Mouse (Mus musculus) testis, postnatal 14 days (tissue): ENCODE results near the gene Prox2.

ENCODE experiments used
- DNase-seq: peaks from one replicate; pipeline ENCODE4 v3.0.0; 2021; ENCODE audit warnings: low spot score

Gene Prox2

GRCm38 (mm10) chr12:85131361-85131760 is 20.8 kb upstream of the Prox2 start:
- DNase-seq = no peak

- no peak for DNase-seq
These were observed 18.9 kb upstream of the Prox2 start for GRCm38 (mm10) chr12:85129426-85129978.

GRCm38 (mm10) chr12:85126986-85127603 is 16.5 kb upstream of the Prox2 start:
- no peak for DNase-seq

GRCm38 (mm10) chr12:85124751-85125150 is 14.2 kb upstream of the Prox2 start:
- no peak for DNase-seq

GRCm38 (mm10) chr12:85123645-85124044 is 13.1 kb upstream of the Prox2 start:
- no peak for DNase-seq

- DNase-seq = no peak
These were observed 12.6 kb upstream of the Prox2 start for GRCm38 (mm10) chr12:85123108-85123530.

GRCm38 (mm10) chr12:85121806-85122459 is 11.4 kb upstream of the Prox2 start:
- DNase-seq = no peak

GRCm38 (mm10) chr12:85115678-85116077 is 5.1 kb upstream of the Prox2 start:
- DNase-seq = no peak

- DNase-seq = no peak
These were observed 3.4 kb upstream of the Prox2 start for GRCm38 (mm10) chr12:85113917-85114316.

GRCm38 (mm10) chr12:85113337-85113736 is 2.8 kb upstream of the Prox2 start:
- no peak for DNase-seq

- DNase-seq = no peak
These were observed 2.1 kb upstream of the Prox2 start for GRCm38 (mm10) chr12:85112550-85113251.

- no peak for DNase-seq
These were observed 405 bp downstream of the Prox2 start for GRCm38 (mm10) chr12:85110011-85110697.

GRCm38 (mm10) chr12:85109426-85109825 is 1.1 kb downstream of the Prox2 start:
- DNase-seq = no peak

GRCm38 (mm10) chr12:85108643-85109042 is 1.9 kb downstream of the Prox2 start:
- no peak for DNase-seq

GRCm38 (mm10) chr12:85106292-85106691 is 4.3 kb downstream of the Prox2 start:
- DNase-seq = no peak

GRCm38 (mm10) chr12:85104789-85105188 is 5.8 kb downstream of the Prox2 start:
- no peak for DNase-seq

GRCm38 (mm10) chr12:85103096-85103495 is 7.5 kb downstream of the Prox2 start:
- DNase-seq = no peak

GRCm38 (mm10) chr12:85101521-85102106 is 8.9 kb downstream of the Prox2 start:
- DNase-seq = no peak

GRCm38 (mm10) chr12:85101001-85101400 is 9.6 kb downstream of the Prox2 start:
- DNase-seq = no peak

- no peak for DNase-seq
These were observed 14.7 kb downstream of the Prox2 start for GRCm38 (mm10) chr12:85095859-85096258.

GRCm38 (mm10) chr12:85095146-85095545 is 15.4 kb downstream of the Prox2 start:
- no peak for DNase-seq

- DNase-seq = peak; percentile 67
These were observed 15.9 kb downstream of the Prox2 start for GRCm38 (mm10) chr12:85094706-85095105.
